Comparison of ENCODE assay signal across 10 mouse cellular contexts in genomic region chr11:116102472-116102871, GRCm38 (mm10). TPM values are rescaled to one million over a fixed set of nuclear protein-coding genes. Genes with fewer than 3 reads are reported as not detected.
DNase-seq lines count a peak whose midpoint lies in the region; ATAC-seq lines count a peak whose summit lies in the region.
"Had no signal": no experiment of that assay in that cellular context is flagged by ENCODE, and none has a peak within 500 bp of the region (broad histone marks: within the 10 kb centered on the region; RNA-seq: fewer than 3 reads in every experiment).

No protein-coding gene starts in this region.

- H3K4me2 ChIP-seq in heart, embryonic 13.5 days = peak overlapping the region; percentile 32
- H3K4me2 ChIP-seq in hindbrain, embryonic 12.5 days (replicated peaks) = no peak overlapping the region
- H3K4me2 ChIP-seq in midbrain, embryonic 12.5 days (replicated peaks) = no peak overlapping the region

- peaks cover 8% of the 10 kb centered on the region for H3K27me3 ChIP-seq in heart, embryonic 13.5 days (replicated peaks)
- peaks cover 21% of the 10 kb centered on the region for H3K27me3 ChIP-seq in hindbrain, embryonic 12.5 days
- peaks cover 29% of the 10 kb centered on the region for H3K27me3 ChIP-seq in midbrain, embryonic 12.5 days

- H3K4me1 ChIP-seq in heart, embryonic 13.5 days = peaks cover 90% of the 10 kb centered on the region
- H3K4me1 ChIP-seq in brown adipose tissue, adult 24 weeks (ENCODE audit: control insufficient read depth, insufficient read depth, insufficient read length, low read length) = peaks cover 45% of the 10 kb centered on the region
- peaks cover 31% of the 10 kb centered on the region for H3K4me1 ChIP-seq in hindbrain, embryonic 12.5 days
- peaks cover 37% of the 10 kb centered on the region for H3K4me1 ChIP-seq in midbrain, embryonic 12.5 days

- peak overlapping the region; percentile 97 for H3K27ac ChIP-seq in heart, embryonic 13.5 days (replicated peaks)
- peak overlapping the region; percentile 51 for H3K27ac ChIP-seq in brown adipose tissue, adult 24 weeks (replicated peaks; ENCODE audit: low read depth, low read length)
- H3K27ac ChIP-seq in hindbrain, embryonic 12.5 days = peak overlapping the region; percentile 62
- peak overlapping the region; percentile 58 for H3K27ac ChIP-seq in midbrain, embryonic 12.5 days (replicated peaks)

- no peaks in the 10 kb centered on the region for H3K9me3 ChIP-seq in heart, embryonic 13.5 days
- H3K9me3 ChIP-seq in hindbrain, embryonic 12.5 days (replicated peaks) = no peaks in the 10 kb centered on the region
- no peaks in the 10 kb centered on the region for H3K9me3 ChIP-seq in midbrain, embryonic 12.5 days

- no peak for ATAC-seq in heart, embryonic 13.5 days (ENCODE audit: extremely low read depth, insufficient number of reproducible peaks, low FRiP score, low TSS enrichment)
- ATAC-seq in hindbrain, embryonic 12.5 days (ENCODE audit: low FRiP score) = no peak
- ATAC-seq in midbrain, embryonic 12.5 days (ENCODE audit: low FRiP score, low read depth) = no peak

- no peak overlapping the region for H3K4me3 ChIP-seq in heart, embryonic 13.5 days
- H3K4me3 ChIP-seq in brown adipose tissue, adult 24 weeks (ENCODE audit: insufficient read depth, low read depth, low read length) = no peak overlapping the region
- no peak overlapping the region for H3K4me3 ChIP-seq in hindbrain, embryonic 12.5 days
- H3K4me3 ChIP-seq in midbrain, embryonic 12.5 days = no peak overlapping the region

- H3K9ac ChIP-seq in heart, embryonic 13.5 days = peak overlapping the region; percentile 64
- H3K9ac ChIP-seq in hindbrain, embryonic 12.5 days = no peak overlapping the region
- H3K9ac ChIP-seq in midbrain, embryonic 12.5 days (replicated peaks) = no peak overlapping the region

- peaks cover 24% of the 10 kb centered on the region for H3K36me3 ChIP-seq in heart, embryonic 13.5 days
- H3K36me3 ChIP-seq in hindbrain, embryonic 12.5 days = no peaks in the 10 kb centered on the region
- H3K36me3 ChIP-seq in midbrain, embryonic 12.5 days = no peaks in the 10 kb centered on the region

- WGBS in heart, embryonic 13.5 days = 52% methylated on average over 3 of the region's 4 CpGs
- WGBS in hindbrain, embryonic 12.5 days = 62% methylated on average over 3 of the region's 4 CpGs
- 63% methylated on average over 3 of the region's 4 CpGs for WGBS in midbrain, embryonic 12.5 days

- no peak for DNase-seq in heart, adult 9 months (ENCODE audit: low spot score in 2 of 2)
- DNase-seq in Muller cell, postnatal 12 days (ENCODE audit: inconsistent ontology term) = no peak
- DNase-seq in urinary bladder, adult 2 months (ENCODE audit: low spot score) = no peak
- DNase-seq in frontal cortex, postnatal 36 days (ENCODE audit: low spot score in 2 of 2) = no peak
- DNase-seq: cerebellum, adult 11-12 months; spleen, adult 18-20 months had no signal

RNA-seq across cellular contexts. Expression of gene Wbp2, which starts 15.7 kb away (rescaled TPM):
- polyA plus RNA-seq in heart, embryonic 13.5 days (2015; fragmentation: Nextera tagmentation; extraction: Ambion mirVana) = 134 and 138 TPM in 2 replicates
- 73.7 and 124 TPM in 2 replicates for polyA plus RNA-seq in brown adipose tissue, adult 24 weeks (2012; ENCODE audit: insufficient read depth, insufficient read length, missing spikeins)
- 90.7 and 97.7 TPM in 2 replicates for polyA plus RNA-seq in hindbrain, embryonic 12.5 days (2016; fragmentation: Nextera tagmentation; extraction: Ambion mirVana)
- polyA plus RNA-seq in midbrain, embryonic 12.5 days (2016; fragmentation: Nextera tagmentation; extraction: Ambion mirVana) = 92.4 and 102 TPM in 2 replicates
- 119 and 147 TPM in 2 replicates for polyA plus RNA-seq in urinary bladder, adult 2 months (2012; rRNA removed)

RNA-seq across cellular contexts. Expression of gene Trim47, which starts 24.5 kb away (rescaled TPM):
- polyA plus RNA-seq in heart, embryonic 13.5 days (2015; fragmentation: Nextera tagmentation; extraction: Ambion mirVana) = 46.1 and 51.1 TPM in 2 replicates
- 4.6 and 8.3 TPM in 2 replicates for polyA plus RNA-seq in brown adipose tissue, adult 24 weeks (2012; ENCODE audit: insufficient read depth, insufficient read length, missing spikeins)
- 4.4 and 5.3 TPM in 2 replicates for polyA plus RNA-seq in hindbrain, embryonic 12.5 days (2016; fragmentation: Nextera tagmentation; extraction: Ambion mirVana)
- polyA plus RNA-seq in midbrain, embryonic 12.5 days (2016; fragmentation: Nextera tagmentation; extraction: Ambion mirVana) = 4.0 and 4.7 TPM in 2 replicates
- 33.1 and 40.7 TPM in 2 replicates for polyA plus RNA-seq in urinary bladder, adult 2 months (2012; rRNA removed)

RNA-seq across cellular contexts. Expression of gene Unc13d, which starts 24.7 kb away (rescaled TPM):
- polyA plus RNA-seq in heart, embryonic 13.5 days (2015; fragmentation: Nextera tagmentation; extraction: Ambion mirVana) = 1.5 and 2.3 TPM in 2 replicates
- polyA plus RNA-seq in brown adipose tissue, adult 24 weeks (2012; ENCODE audit: insufficient read depth, insufficient read length, missing spikeins) = not detected in 2 replicates
- 1.6 and 1.7 TPM in 2 replicates for polyA plus RNA-seq in hindbrain, embryonic 12.5 days (2016; fragmentation: Nextera tagmentation; extraction: Ambion mirVana)
- polyA plus RNA-seq in midbrain, embryonic 12.5 days (2016; fragmentation: Nextera tagmentation; extraction: Ambion mirVana) = 0.92 and 1.3 TPM in 2 replicates
- polyA plus RNA-seq in urinary bladder, adult 2 months (2012; rRNA removed) = 4.5 and 5.6 TPM in 2 replicates

RNA-seq across cellular contexts. Expression of gene Trim65, which starts 28.5 kb away (rescaled TPM):
- polyA plus RNA-seq in heart, embryonic 13.5 days (2015; fragmentation: Nextera tagmentation; extraction: Ambion mirVana) = 4.2 and 4.3 TPM in 2 replicates
- 5.9 and 8.3 TPM in 2 replicates for polyA plus RNA-seq in brown adipose tissue, adult 24 weeks (2012; ENCODE audit: insufficient read depth, insufficient read length, missing spikeins)
- polyA plus RNA-seq in hindbrain, embryonic 12.5 days (2016; fragmentation: Nextera tagmentation; extraction: Ambion mirVana) = 2.2 and 2.3 TPM in 2 replicates
- polyA plus RNA-seq in midbrain, embryonic 12.5 days (2016; fragmentation: Nextera tagmentation; extraction: Ambion mirVana) = 1.3 and 1.7 TPM in 2 replicates
- 9.6 and 11.8 TPM in 2 replicates for polyA plus RNA-seq in urinary bladder, adult 2 months (2012; rRNA removed)

RNA-seq across cellular contexts. Expression of gene Mrpl38, which starts 36.2 kb away (rescaled TPM):
- polyA plus RNA-seq in heart, embryonic 13.5 days (2015; fragmentation: Nextera tagmentation; extraction: Ambion mirVana) = 82.4 and 92.2 TPM in 2 replicates
- polyA plus RNA-seq in brown adipose tissue, adult 24 weeks (2012; ENCODE audit: insufficient read depth, insufficient read length, missing spikeins) = 99.5 and 121 TPM in 2 replicates
- 72.7 and 77.8 TPM in 2 replicates for polyA plus RNA-seq in hindbrain, embryonic 12.5 days (2016; fragmentation: Nextera tagmentation; extraction: Ambion mirVana)
- 82.3 and 84.4 TPM in 2 replicates for polyA plus RNA-seq in midbrain, embryonic 12.5 days (2016; fragmentation: Nextera tagmentation; extraction: Ambion mirVana)
- polyA plus RNA-seq in urinary bladder, adult 2 months (2012; rRNA removed) = 21.4 and 29.3 TPM in 2 replicates
